Mouse (Mus musculus) E14TG2a.4 (cell line): Measurements from ENCODE around the gene Bcr.

Experiments used
- H3K27me3 ChIP-seq: 2 replicates; pipeline ENCODE4 v1.6.1; 2014; ENCODE audit warnings: low read length, control low read depth; ENCODE audit not compliant: insufficient read depth
- H3K36me3 ChIP-seq: 2 replicates; pipeline ENCODE4 v1.6.1; 2014; ENCODE audit warnings: low read length, control low read depth; ENCODE audit not compliant: insufficient read depth
- H3K4me1 ChIP-seq: replicated peaks from 2 replicates; pipeline ENCODE4 v1.6.1; 2014; ENCODE audit warnings: low read depth, low read length, control low read depth
- H3K4me3 ChIP-seq: replicated peaks from 2 replicates; pipeline ENCODE4 v1.5.1; 2014; ENCODE audit warnings: mild to moderate bottlenecking, low read length
- H3K9me3 ChIP-seq: 2 replicates; pipeline ENCODE4 v1.6.1; 2014; ENCODE audit warnings: low read length, control low read depth
- CTCF ChIP-seq: conservative IDR thresholded peaks from 2 replicates; pipeline ENCODE4 v1.5.1; 2014; ENCODE audit warnings: low read length
- NANOG ChIP-seq: IDR thresholded peaks from 2 replicates; pipeline ENCODE4 v1.6.1; 2014; ENCODE audit warnings: borderline replicate concordance, low read length, mixed read lengths
- POU5F1 ChIP-seq: IDR thresholded peaks from 2 replicates; pipeline ENCODE4 v1.6.1; 2014; ENCODE audit warnings: low read length, borderline replicate concordance

Bcr gene

DNA sequence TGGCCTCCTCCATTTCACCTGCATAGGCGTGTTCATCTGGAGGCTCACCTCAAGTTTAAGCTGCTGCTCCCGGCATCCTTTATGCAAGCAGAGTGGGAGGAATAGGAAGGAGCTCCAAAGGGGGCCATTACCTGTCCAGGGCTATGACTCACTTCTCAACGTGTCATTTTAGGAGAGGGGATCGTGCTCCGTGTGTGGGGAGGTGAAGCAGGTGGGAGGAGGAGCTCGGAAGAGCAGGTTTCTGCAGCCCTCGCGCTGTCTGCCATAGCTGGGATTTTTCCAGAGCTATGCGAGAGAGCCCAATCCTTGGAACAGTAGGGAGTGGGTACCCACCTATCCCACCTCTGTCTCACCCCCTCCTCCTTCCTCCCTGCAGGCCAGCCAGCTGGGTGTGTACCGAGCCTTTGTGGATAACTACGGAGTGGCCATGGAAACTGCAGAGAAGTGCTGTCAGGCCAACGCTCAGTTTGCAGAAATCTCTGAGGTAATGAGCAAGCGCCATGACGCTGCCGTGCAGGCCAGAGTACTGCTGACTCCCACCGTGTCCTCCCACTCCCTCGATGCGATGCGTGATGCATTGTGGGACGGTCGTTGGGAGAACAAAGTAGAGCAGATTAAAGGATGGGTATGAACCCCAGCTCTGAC lies 75.2 kb downstream of the Bcr start:
- H3K9me3 ChIP-seq: no peaks in the 10 kb centered on the region
- no peak for TF ChIP-seq NANOG
- TF ChIP-seq CTCF: no peak
- no peak for TF ChIP-seq POU5F1
- H3K4me1 ChIP-seq: peaks cover 19% of the 10 kb centered on the region

DNA sequence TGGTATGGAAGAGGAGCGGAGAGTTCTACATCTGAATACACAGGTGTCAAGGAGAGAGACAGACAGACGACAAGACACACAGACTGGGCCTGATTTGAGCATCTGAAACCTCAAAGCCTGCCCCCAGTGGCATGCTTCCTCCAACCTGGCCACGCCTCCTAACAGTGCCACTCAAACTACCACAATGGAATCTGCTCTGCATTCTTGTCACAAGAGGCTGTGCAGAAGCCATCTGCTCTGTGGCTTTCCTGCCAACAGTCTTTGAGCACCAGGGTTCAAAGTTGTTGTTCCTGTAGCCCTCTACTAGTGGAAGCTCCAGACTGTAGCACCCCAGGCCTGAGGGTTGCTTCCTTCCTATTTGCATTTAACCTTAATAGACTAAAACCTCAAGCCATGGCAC lies 76.8 kb downstream of the Bcr start:
- Histone ChIP-seq H3K4me1 (peaks cover 17% of the 10 kb centered on the region), H3K4me3 (no peak overlapping the region), H3K9me3 (no peaks in the 10 kb centered on the region), H3K36me3 (peaks cover 68% of the 10 kb centered on the region), H3K27me3 (no peaks in the 10 kb centered on the region)
- TF ChIP-seq NANOG (no peak), CTCF (no peak), POU5F1 (no peak)

More for the DNA sequence above, 75.2 kb downstream of the Bcr start:
- Histone ChIP-seq H3K36me3 (peaks cover 70% of the 10 kb centered on the region), H3K4me3 (no peak overlapping the region), H3K27me3 (no peaks in the 10 kb centered on the region)

DNA sequence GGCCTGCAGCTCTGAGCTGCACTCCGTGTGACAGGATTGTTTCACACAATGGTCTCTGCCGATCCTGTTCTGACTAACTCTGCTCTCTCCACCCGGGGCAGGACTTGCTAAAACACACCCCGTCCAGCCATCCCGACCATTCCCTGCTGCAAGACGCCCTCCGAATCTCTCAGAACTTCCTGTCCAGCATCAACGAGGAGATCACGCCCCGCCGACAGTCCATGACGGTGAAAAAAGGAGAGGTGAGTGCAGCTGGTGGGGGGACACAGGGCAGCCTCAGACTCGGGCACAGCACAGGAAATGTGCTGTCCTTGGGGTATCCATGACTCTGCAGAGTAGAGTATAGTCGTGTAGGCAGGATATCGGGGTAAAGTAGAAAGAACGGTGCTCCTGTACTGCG lies 84.8 kb downstream of the Bcr start:
- H3K9me3 ChIP-seq: no peaks in the 10 kb centered on the region
- TF ChIP-seq POU5F1 (no peak), CTCF (no peak), NANOG (no peak)
- 0 out of 2 replicates have a peak overlapping the region, but pooled peaks have one; percentile 10 for H3K4me3 ChIP-seq
- peaks cover 40% of the 10 kb centered on the region for H3K4me1 ChIP-seq
- H3K27me3 ChIP-seq: no peaks in the 10 kb centered on the region
- peaks cover 55% of the 10 kb centered on the region for H3K36me3 ChIP-seq

DNA sequence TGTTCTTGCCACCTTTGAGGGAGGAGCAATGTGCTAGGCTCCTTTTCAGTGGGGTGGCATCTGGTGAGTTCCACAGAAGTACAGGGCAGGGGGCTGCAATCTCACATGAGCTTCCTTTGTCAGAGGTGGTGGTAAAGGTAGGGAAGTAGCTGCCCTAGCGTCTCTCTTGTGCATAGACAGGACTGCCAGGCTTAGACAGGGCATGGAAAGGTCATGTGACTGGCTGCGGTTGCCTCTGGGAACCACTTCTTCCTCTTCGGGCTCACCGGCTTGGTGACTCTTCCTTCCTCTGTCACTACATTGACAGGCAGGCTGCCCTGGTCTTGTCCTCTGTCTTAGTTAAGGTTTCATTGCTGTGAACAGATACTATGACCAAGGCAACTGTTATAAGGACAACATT lies 85.6 kb downstream of the Bcr start:
- no peaks in the 10 kb centered on the region for H3K9me3 ChIP-seq
- H3K36me3 ChIP-seq: peaks cover 47% of the 10 kb centered on the region
- H3K4me1 ChIP-seq: peaks cover 44% of the 10 kb centered on the region
- H3K27me3 ChIP-seq: no peaks in the 10 kb centered on the region
- no peak overlapping the region for H3K4me3 ChIP-seq
- TF ChIP-seq CTCF (no peak), NANOG (no peak), POU5F1 (no peak)

DNA sequence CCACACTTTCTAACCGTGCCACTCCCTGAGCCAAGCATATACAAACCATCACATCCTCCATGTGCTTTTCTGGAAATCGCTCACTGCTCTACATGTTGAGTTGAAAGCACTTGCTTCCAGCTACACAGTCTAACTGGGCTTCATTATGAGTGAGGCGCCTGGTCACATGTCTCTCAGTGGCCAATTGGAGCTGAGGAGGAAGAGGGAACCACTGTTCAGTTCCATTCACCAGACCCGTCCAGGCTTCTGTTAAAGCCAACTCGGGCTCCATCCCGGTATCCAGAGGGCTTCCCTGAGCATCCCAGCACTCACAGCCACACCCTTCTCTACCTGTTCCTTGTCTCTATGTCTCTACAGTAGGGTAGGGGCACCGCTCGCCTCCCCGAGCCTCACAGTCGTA lies 86.2 kb downstream of the Bcr start:
- no peak overlapping the region for H3K4me3 ChIP-seq
- TF ChIP-seq NANOG (no peak), CTCF (no peak), POU5F1 (no peak)
- no peaks in the 10 kb centered on the region for H3K9me3 ChIP-seq
- no peaks in the 10 kb centered on the region for H3K27me3 ChIP-seq
- peaks cover 46% of the 10 kb centered on the region for H3K36me3 ChIP-seq
- H3K4me1 ChIP-seq: peaks cover 45% of the 10 kb centered on the region

DNA sequence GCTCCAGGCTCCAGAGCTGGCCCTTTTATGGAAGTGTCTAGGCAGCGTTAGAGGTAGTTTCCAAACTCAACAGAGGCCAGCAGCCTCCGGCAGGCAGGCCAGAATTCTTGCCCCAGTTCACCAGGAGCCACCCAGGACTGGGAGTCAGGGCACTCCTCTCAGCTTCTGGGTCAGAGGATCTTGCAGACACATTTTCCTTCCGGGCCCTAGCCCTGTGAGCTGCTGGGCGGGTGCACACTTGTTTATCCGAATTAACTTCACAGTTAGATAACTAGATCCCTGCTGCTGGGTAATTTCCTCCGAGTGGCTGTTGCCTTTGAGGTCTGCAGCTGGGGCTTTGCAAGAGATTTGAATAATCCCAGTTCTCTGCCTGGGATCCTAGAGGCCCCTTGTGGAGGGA lies 87.9 kb downstream of the Bcr start:
- H3K4me3 ChIP-seq: no peak overlapping the region
- H3K9me3 ChIP-seq: no peaks in the 10 kb centered on the region
- H3K4me1 ChIP-seq: peaks cover 45% of the 10 kb centered on the region
- no peaks in the 10 kb centered on the region for H3K27me3 ChIP-seq
- H3K36me3 ChIP-seq: peaks cover 41% of the 10 kb centered on the region
- TF ChIP-seq POU5F1 (no peak), NANOG (no peak), CTCF (no peak)

DNA sequence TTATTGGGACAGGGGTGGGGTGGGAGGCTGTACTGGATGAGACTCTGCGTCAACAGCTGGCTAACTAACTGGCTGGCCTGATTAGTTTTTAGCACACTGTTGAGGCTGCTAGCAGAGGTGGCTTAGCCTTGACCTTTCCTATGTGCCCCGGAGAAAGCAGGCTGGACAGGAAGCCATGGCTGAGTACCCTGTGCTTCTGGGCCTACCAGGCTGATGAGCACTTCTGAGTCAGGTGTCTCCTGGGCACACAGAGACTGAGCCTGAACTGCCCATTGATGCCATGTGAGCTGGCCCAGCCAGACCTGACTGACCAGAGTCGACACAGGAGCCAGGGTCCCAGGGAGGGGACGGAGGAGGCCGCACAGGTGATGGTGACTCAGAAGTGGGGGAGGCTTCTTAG lies 90.0 kb downstream of the Bcr start:
- Histone ChIP-seq H3K4me1 (peaks cover 35% of the 10 kb centered on the region), H3K27me3 (no peaks in the 10 kb centered on the region), H3K9me3 (no peaks in the 10 kb centered on the region), H3K4me3 (no peak overlapping the region), H3K36me3 (peaks cover 54% of the 10 kb centered on the region)
- no peak for TF ChIP-seq CTCF
- no peak for TF ChIP-seq NANOG
- no peak for TF ChIP-seq POU5F1

DNA sequence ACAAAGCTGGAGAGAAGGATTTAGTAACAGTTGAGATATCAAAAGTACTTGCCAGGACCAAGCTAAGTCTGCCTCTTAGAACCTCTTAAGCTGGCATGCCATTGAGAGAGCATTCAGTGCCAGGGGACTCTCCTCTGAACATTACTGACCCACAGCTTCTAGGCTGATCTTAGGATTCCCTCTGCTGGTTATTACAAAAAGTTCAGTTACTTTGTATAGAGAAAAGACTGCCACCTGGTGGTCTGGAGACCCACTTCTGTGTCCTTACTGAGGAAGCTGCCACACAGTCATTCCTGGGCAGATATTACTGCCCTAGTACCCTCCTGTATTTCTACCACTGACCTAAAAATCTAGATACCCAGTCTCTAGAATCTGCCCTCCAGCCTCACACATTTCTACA lies 90.9 kb downstream of the Bcr start:
- Histone ChIP-seq H3K4me3 (no peak overlapping the region), H3K27me3 (no peaks in the 10 kb centered on the region), H3K4me1 (peaks cover 25% of the 10 kb centered on the region; the same call in 1 of the 2 replicates), H3K36me3 (peaks cover 54% of the 10 kb centered on the region), H3K9me3 (no peaks in the 10 kb centered on the region)
- peak; percentile 60 for TF ChIP-seq CTCF
- TF ChIP-seq POU5F1: no peak
- no peak for TF ChIP-seq NANOG

DNA sequence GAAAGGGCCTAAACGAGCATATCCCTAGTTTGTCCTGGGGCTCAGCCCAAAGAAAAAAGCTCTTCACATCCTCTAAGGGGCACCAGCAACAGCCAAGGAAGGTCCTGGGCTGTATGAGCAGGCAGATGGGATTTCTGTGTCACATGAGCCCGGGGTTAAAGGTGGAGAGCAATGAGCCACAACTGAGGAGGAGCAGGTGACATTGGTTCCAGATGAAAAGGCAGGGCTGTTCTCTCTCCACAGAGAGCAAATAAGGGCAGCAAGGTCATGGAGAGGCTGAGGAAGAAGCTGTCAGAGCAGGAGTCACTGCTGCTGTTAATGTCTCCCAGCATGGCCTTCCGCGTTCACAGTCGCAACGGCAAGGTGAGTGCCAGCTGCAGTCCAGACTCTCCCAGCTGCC lies 96.4 kb downstream of the Bcr start:
- Histone ChIP-seq H3K4me3 (no peak overlapping the region), H3K36me3 (peaks cover 82% of the 10 kb centered on the region), H3K4me1 (peaks cover 15% of the 10 kb centered on the region), H3K27me3 (no peaks in the 10 kb centered on the region), H3K9me3 (no peaks in the 10 kb centered on the region)
- TF ChIP-seq POU5F1 (no peak), CTCF (no peak; the same call in 1 of the 2 replicates), NANOG (no peak)
